Mouse (Mus musculus) CD4-positive, CD25-positive, alpha-beta regulatory T cell, adult 2 months (primary cell): ENCODE results near the gene Trim8.

ENCODE experiments used
- DNase-seq: peaks from one replicate; pipeline ENCODE4 v3.0.0-alpha.2; 2012; ENCODE audit warnings: low read depth, low spot score

Trim8 gene

DNA sequence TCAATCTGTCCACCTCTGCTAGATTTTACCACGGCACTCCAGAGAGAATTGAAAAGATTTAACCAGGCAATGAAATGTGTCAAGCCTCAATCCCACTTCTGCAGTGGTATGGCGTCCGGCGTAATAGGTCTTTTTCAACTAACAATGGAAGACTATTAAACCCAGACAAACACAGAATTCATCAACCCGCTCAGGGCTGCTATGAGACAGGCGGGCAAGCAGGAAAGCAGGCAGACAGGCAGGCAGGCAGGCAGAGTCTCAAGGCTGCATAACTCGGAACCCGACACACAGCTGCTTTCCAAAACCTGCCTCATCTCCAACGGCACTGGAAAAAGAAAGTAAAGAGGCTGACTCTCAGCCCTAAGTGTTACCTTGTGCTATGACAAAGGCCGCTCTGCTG is 46.6 kb downstream of the Trim8 start:
- DNase-seq: no peak

DNA sequence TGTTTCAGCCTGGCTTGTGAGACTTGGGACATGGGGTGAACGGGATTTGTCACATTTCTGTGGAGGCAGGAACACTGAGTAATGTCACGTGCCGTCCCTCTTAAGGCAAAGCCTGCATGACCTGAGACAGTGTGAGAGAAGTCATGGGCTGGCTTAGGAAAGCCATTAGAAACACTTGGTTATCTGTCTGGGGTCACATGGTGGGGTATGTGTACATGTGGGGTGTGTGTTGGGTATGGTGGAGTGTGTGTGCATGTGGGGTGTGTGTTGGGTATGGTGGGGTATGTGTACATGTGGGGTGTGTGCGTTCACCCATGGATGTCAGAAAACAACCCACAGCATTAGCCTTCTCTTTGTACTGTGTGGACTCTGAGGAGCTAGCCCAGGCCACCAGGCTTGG is 48.9 kb downstream of the Trim8 start:
- DNase-seq: no peak

DNA sequence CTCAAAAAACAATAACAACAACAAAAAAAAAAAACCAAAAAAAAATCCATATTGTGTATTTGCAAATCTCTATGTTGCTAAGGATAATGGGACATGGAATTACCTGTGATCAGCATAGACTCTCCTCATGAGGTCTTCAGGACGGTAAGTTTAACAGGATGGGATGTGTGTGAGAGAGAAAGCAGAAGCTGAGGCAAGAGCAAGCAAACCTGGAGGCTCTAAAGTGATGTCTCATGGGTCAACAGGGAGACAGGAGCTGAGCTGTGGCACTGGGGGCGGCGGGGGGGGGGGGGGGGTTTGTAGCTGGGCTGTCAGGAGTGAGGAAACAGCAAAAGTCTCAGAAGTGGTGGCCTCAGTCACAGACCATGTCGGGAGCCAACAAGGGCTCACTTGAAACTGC is 51.0 kb downstream of the Trim8 start:
- DNase-seq: no peak

DNA sequence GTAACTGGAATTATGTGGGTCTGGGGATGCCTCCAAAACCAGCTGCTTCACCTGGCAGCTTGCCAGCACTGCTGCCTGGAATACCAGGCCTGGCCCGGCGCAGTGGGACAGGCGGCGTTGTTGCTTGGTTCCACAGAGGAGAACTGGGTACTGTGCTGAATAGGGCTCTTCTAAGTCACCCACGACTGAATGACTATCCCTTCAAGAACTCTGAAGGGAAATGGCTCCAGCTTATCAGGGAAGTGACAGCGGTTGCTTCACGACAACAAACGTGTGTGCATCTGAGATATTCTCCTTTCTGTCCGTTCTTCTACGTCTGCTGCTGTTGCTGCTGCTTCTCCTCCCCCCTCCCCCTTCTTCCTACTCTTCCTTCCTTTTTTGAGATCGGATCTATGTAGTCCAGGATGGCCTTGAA is 52.0 kb downstream of the Trim8 start:
- DNase-seq: no peak

DNA sequence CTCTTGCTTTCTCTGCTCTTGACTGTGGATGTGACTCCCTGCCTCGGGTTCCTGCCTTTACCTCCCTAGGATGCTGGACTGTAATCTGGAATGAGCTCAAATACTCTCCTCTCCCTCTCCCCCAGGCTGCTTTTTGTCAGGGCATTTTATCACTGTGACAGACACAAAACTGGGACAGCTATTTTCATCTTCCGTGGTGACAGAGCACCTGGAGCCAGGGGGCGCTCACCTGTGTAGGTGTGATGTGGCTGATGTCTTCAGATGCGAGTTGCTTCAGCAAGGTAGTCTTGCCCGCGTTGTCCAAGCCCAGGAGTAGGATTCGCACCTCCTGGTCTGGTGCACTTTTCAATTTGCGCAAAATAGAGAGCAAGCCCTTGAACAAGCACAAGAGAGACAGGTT is 56.5 kb downstream of the Trim8 start:
- no peak for DNase-seq

DNA sequence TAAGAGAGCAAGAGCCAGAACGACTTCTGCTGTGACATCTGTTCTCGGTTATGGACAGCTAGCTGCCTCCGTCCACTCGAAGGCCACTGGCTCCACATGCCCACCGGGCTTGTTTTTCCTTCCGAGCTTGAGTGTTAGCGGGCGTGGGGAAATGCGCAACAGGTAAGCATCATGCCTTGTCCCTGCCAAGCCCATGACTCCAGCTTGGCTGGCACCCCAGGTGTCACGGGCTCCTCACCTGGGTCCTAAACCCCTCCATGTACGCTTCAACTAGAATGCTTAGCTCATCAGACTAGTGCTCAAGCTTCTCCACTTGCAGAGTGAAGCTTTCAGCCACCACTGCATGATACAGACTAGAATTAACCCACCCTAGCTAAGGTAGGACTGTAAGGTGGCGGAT is 57.1 kb downstream of the Trim8 start:
- DNase-seq: no peak

DNA sequence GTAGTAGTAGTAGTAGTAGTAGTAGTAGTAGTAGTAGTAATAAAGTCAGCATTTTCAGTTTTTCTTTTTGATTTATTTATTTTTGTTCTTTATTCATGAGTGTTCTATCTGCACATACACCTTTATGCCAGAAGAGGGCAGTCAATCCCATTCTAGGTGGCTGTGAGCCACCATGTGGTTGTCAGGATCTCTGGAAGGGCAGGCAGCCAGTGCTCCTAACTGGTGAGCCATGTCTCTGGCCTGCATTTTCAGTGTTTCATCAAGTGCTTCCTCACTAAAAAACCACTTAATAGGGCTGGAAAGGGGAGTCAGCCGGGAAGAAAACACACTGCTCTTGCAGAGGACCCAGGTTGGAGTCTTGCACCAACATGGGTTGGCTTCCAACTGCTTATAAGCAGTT is 60.6 kb downstream of the Trim8 start:
- peak; percentile 78 for DNase-seq

DNA sequence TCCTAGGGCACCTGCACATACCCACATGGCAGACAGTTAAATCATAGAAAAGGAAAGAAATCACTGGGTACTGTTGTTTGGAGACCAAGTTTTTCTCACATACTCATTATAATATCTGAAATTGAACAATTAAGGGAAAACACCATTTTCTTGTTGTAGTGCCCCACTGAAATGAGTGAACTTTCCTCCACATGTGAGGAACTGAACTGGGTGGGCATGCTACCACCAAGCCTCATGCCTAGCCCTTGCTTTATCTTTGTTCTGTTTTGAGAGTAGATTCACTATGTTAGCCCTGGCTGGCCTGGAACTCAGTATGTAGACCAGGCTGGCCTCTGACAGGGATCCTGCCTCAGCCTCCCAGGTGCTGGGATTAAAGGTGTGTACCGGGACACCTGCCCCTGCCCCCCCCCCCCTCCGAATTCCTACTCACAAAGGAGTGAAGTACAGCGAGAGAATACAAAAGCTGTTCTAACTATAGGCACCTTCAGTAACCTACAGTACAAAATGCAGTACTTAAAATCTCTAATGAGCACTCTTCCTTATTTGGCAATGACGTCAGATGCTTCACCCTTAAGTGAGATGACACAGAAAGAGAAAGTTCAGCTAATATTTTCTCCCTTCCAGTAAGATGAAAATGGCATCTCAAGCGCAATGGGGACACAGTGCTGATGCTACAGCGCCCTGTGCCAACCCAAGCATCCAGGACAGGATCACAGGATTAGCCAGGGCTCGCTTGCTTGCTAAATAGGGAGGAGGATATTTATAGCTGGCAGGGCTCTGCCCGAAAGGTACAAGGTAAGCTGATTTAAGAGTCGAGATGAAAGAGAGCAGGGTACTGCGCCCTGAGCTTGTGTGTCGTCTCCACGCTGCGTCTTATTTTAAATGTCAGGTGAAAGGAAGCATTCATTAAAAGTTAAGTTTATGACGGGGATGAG is 61.3 kb downstream of the Trim8 start:
- no peak for DNase-seq

DNA sequence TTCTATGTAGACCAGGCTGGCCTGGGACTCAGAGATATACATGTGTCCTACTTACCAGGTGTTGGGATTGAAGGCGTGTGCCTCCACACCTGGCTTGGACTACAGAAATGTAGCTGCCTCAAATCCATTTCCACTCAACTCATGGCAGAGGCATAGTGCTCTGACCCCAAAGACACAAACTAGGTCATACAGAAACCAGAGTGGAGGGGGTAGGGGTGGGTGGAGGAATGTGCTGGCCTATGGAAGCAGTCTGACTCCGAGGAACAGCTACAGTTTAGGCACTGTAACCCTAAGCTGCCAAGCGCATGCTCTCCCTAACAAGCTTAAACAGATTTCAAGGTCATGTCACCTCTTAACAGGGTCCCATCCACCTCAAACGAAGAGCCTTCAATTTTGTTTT is 62.1 kb downstream of the Trim8 start:
- no peak for DNase-seq

DNA sequence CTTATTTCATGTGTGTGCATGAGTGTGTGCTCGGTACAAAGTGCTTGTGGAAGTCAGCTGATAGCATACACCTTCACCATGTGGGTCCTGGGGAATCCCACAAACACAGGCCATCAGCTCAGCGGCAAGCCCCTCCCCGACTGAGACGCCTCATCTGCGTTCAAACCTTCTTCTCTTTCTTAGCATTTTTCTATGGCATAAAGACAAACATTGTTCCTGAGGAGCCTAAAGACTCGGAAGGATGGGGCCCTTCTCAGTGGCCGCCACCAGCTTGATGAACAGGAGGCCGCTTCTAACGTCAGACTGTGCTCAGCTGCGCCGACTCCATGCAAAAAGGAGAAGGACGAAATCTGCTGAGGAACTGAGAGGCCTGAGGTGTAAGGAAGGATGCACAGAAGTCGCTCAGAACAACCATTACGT is 62.6 kb downstream of the Trim8 start:
- no peak for DNase-seq
